In genomic region chr6:134037960-134038359, GRCm38 (mm10) we compare ENCODE assay signal across 10 mouse cellular contexts. TPM values are rescaled to one million over a fixed set of nuclear protein-coding genes. Genes with fewer than 3 reads are reported as not detected.
A peak's percentile ranks its signal among the peaks of the same experiment; 100 is the strongest.
DNase-seq lines count a peak whose midpoint lies in the region; ATAC-seq and TF ChIP-seq lines count a peak whose summit lies in the region.
"Had no signal": no experiment of that assay in that cellular context is flagged by ENCODE, and none has a peak within 500 bp of the region (broad histone marks: within the 10 kb centered on the region; RNA-seq: fewer than 3 reads in every experiment).

No protein-coding gene starts in this region.

- 24% methylated on average over 10 of the region's 10 CpGs for WGBS in limb, embryonic 10.5 days
- 22% methylated on average over 10 of the region's 10 CpGs for WGBS in neural tube, embryonic 14.5 days

- H3K4me1 ChIP-seq in embryonic fibroblast, embryonic 13.5 days (ENCODE audit: control insufficient read depth, insufficient read depth, low read length), result peaks cover 25% of the 10 kb centered on the region
- peaks cover 65% of the 10 kb centered on the region for H3K4me1 ChIP-seq in limb, embryonic 10.5 days
- H3K4me1 ChIP-seq in neural tube, embryonic 14.5 days (ENCODE audit: control insufficient read depth, insufficient read depth, low read length), result peaks cover 33% of the 10 kb centered on the region

- no peaks in the 10 kb centered on the region for H3K27me3 ChIP-seq in limb, embryonic 10.5 days (ENCODE audit: low read depth, poor library complexity, severe bottlenecking)
- no peaks in the 10 kb centered on the region for H3K27me3 ChIP-seq in neural tube, embryonic 14.5 days (ENCODE audit: control insufficient read depth, insufficient read depth, low read length)
- H3K27me3 ChIP-seq: Patski had no signal

- intact Hi-C loops in left cerebral cortex, adult 2 months (cut with DNase I), result loop anchor here (2.0 to 5.0 kb wide), 4 partner anchors 21 to 184 kb away; no protein-coding TSS in a partner anchor
- intact Hi-C loops in left cerebral cortex, postnatal 14 days (cut with DNase I), result loop anchor here (5.0 kb wide), 2 partner anchors 76 to 114 kb away; no protein-coding TSS in a partner anchor

- H3K9me3 ChIP-seq in limb, embryonic 10.5 days (replicated peaks), result no peaks in the 10 kb centered on the region
- no peaks in the 10 kb centered on the region for H3K9me3 ChIP-seq in neural tube, embryonic 14.5 days (ENCODE audit: control insufficient read depth, low read length)

- H3K36me3 ChIP-seq in limb, embryonic 10.5 days, result no peaks in the 10 kb centered on the region
- no peaks in the 10 kb centered on the region for H3K36me3 ChIP-seq in neural tube, embryonic 14.5 days (ENCODE audit: control insufficient read depth, insufficient read depth, low read length)

- H3K4me3 ChIP-seq in left cerebral cortex, adult 2 months, result peak overlapping the region; percentile 37; the same call in 1 of the 2 replicates
- peak overlapping the region; percentile 100 for H3K4me3 ChIP-seq in embryonic fibroblast, embryonic 13.5 days (ENCODE audit: insufficient read depth, low read length)
- H3K4me3 ChIP-seq in limb, embryonic 10.5 days, result peak overlapping the region; percentile 80
- peak overlapping the region; percentile 88; the same call in 1 of the 2 replicates for H3K4me3 ChIP-seq in neural tube, embryonic 14.5 days (ENCODE audit: low read depth, low read length)

- no peak for TF ChIP-seq CTCF in left cerebral cortex, adult 2 months (IDR thresholded peaks at IDR 0.05)
- TF ChIP-seq CTCF in embryonic fibroblast, embryonic 13.5 days (IDR thresholded peaks at IDR 0.05; ENCODE audit: borderline replicate concordance, insufficient read depth, low read length), result no peak

- no peak for DNase-seq in left cerebral cortex, adult 2 months (ENCODE audit: extremely low spot score in 1 of 2, low spot score in 2 of 2)
- DNase-seq in left cerebral cortex, postnatal 14 days (ENCODE audit: low spot score in 2 of 2), result no peak
- DNase-seq in limb, embryonic 10.5 days (ENCODE audit: low spot score), result no peak
- no peak for DNase-seq in thymus, postnatal 10 days (ENCODE audit: low spot score in 2 of 2)
- no peak for DNase-seq in cerebellum, adult 8-10 months
- DNase-seq in thymus, postnatal 14 days, result no peak
- DNase-seq: cerebellum, adult 18-20 months had no signal

- ATAC-seq in neural tube, embryonic 14.5 days (ENCODE audit: low read depth), result no peak
- ATAC-seq: Patski had no signal

- no peak overlapping the region; the same call in 1 of the 2 replicates for H3K27ac ChIP-seq in left cerebral cortex, adult 2 months
- H3K27ac ChIP-seq in embryonic fibroblast, embryonic 13.5 days (ENCODE audit: insufficient read depth, low read length), result no peak overlapping the region
- H3K27ac ChIP-seq in limb, embryonic 10.5 days, result no peak overlapping the region
- H3K27ac ChIP-seq in neural tube, embryonic 14.5 days (ENCODE audit: low read depth, low read length), result no peak overlapping the region

- peak overlapping the region; percentile 66 for H3K4me2 ChIP-seq in neural tube, embryonic 14.5 days (ENCODE audit: low read depth, low read length)

- TF ChIP-seq POLR2A in embryonic fibroblast, embryonic 13.5 days (IDR thresholded peaks at IDR 0.05; ENCODE audit: low read depth, low read length), result no peak

- 0 out of 2 replicates have a peak overlapping the region, but pooled peaks have one; percentile 8 for H3K9ac ChIP-seq in neural tube, embryonic 14.5 days (replicated peaks; ENCODE audit: low read depth, low read length)

RNA-seq across cellular contexts. Expression of gene Etv6, which starts 2.5 kb away (rescaled TPM):
- total RNA-seq in left cerebral cortex, adult 2 months (2021), result 10 to 100 TPM; 18.7 to 19.3 TPM
- 10 to 100 TPM; 16.9 to 18.5 TPM for total RNA-seq in left cerebral cortex, postnatal 14 days (2021)
- polyA plus RNA-seq in embryonic fibroblast, embryonic 13.5 days (2011; ENCODE audit: insufficient read length, low read depth, missing spikeins), result 25.8 and 29.5 TPM in 2 replicates
- 16.4 and 17.8 TPM in 2 replicates for polyA plus RNA-seq in limb, embryonic 10.5 days (2016; fragmentation: Nextera tagmentation; extraction: Ambion mirVana)
- polyA plus RNA-seq in neural tube, embryonic 14.5 days (2014; fragmentation: Nextera tagmentation; extraction: Ambion mirVana), result 5.8 and 8.8 TPM in 2 replicates

Comparison
In these comparisons a context has a peak if more than half of its experiments do, and no peak if none do; other contexts are left out.
1. H3K4me3 ChIP-seq: peak in every context shown above with its lines; median percentile 100 in embryonic fibroblast, embryonic 13.5 days; 88 in neural tube, embryonic 14.5 days; 80 in limb, embryonic 10.5 days; 37 in left cerebral cortex, adult 2 months.